Mouse (Mus musculus) NIH3T3 (cell line): ENCODE data around the gene Kcnj14.
A peak's percentile ranks its signal among the peaks of the same experiment; 100 is the strongest.

Experiments
- DNase-seq: peaks from one replicate; pipeline ENCODE4 v3.0.0-alpha.2; 2012; ENCODE audit warnings: low read depth

The Kcnj14 gene

GRCm38 (mm10) chr7:45831128-45831525 is 6.5 kb upstream of the Kcnj14 start:
- DNase-seq = peak; percentile 71

- DNase-seq = peak; percentile 95
These were observed 6.0 kb upstream of the Kcnj14 start, which contains the start of gene Grwd1 for GRCm38 (mm10) chr7:45830427-45831127. Gene Grwd1 (minus strand): TSS chr7:45830944.

- DNase-seq = no peak
These were observed 2.0 kb upstream of the Kcnj14 start for GRCm38 (mm10) chr7:45826631-45827030.

- DNase-seq = peak; percentile 43
These were observed 3.7 kb downstream of the Kcnj14 start for GRCm38 (mm10) chr7:45820913-45821312.

- no peak for DNase-seq
These were observed 4.7 kb downstream of the Kcnj14 start for GRCm38 (mm10) chr7:45819843-45820242.

- DNase-seq = no peak
These were observed 8.6 kb downstream of the Kcnj14 start for GRCm38 (mm10) chr7:45815984-45816351.

- DNase-seq = no peak
These were observed 9.1 kb downstream of the Kcnj14 start for GRCm38 (mm10) chr7:45815323-45815983.

GRCm38 (mm10) chr7:45814841-45815240 is 9.7 kb downstream of the Kcnj14 start:
- DNase-seq = no peak

- peak; percentile 100 for DNase-seq
These were observed 10.5 kb downstream of the Kcnj14 start, which contains the start of gene Cyth2 for GRCm38 (mm10) chr7:45813787-45814779. Gene Cyth2 (minus strand): TSS chr7:45814581.

GRCm38 (mm10) chr7:45812921-45813320 is 11.7 kb downstream of the Kcnj14 start:
- DNase-seq = no peak

GRCm38 (mm10) chr7:45809276-45810075 is 15.1 kb downstream of the Kcnj14 start:
- no peak for DNase-seq

GRCm38 (mm10) chr7:45808471-45808870 is 16.1 kb downstream of the Kcnj14 start:
- DNase-seq = no peak

- DNase-seq = peak; percentile 14
These were observed 18.6 kb downstream of the Kcnj14 start for GRCm38 (mm10) chr7:45805941-45806340.

GRCm38 (mm10) chr7:45802551-45802950 is 22.0 kb downstream of the Kcnj14 start:
- peak; percentile 77 for DNase-seq

- DNase-seq = peak; percentile 97
These were observed 23.2 kb downstream of the Kcnj14 start for GRCm38 (mm10) chr7:45801348-45801747.

- DNase-seq = peak; percentile 24
These were observed 23.9 kb downstream of the Kcnj14 start for GRCm38 (mm10) chr7:45800546-45801204.

GRCm38 (mm10) chr7:45800001-45800400 is 24.6 kb downstream of the Kcnj14 start:
- no peak for DNase-seq

- DNase-seq = no peak
These were observed 25.7 kb downstream of the Kcnj14 start for GRCm38 (mm10) chr7:45798931-45799330.

GRCm38 (mm10) chr7:45798511-45798836 is 26.1 kb downstream of the Kcnj14 start:
- no peak for DNase-seq

GRCm38 (mm10) chr7:45797661-45798510 is 26.7 kb downstream of the Kcnj14 start:
- no peak for DNase-seq
